28 mouse cellular contexts compared by ENCODE assay signal in the genomic region with DNA sequence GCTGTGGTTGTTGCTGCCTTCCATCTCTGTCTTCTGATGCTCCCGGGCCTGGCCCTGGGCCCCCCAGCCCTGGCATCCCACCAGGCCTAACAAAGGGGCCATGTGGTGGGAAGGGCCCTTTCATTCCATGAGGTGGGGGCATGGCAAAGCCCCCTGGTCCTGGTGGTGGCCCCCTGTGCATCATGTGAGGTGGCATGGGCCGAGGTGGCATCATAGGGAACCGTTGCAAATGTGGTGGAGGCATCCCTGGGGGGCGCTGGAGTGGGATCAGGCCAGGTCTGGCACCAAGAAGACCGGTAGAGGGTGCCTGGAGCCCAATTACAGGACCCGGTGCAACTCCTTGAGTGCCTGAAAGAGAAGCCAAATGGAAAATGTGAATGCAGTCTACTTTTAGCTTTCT. TPM values are rescaled to one million over a fixed set of nuclear protein-coding genes. Genes with fewer than 3 reads are reported as not detected.
DNase-seq lines count a peak whose midpoint lies in the region; ATAC-seq and TF ChIP-seq lines count a peak whose summit lies in the region.
"Had no signal": no experiment of that assay in that cellular context is flagged by ENCODE, and none has a peak within 500 bp of the region (broad histone marks: within the 10 kb centered on the region; RNA-seq: fewer than 3 reads in every experiment).

No protein-coding gene starts in this region.

- H3K4me2 ChIP-seq in forebrain, embryonic 15.5 days (replicated peaks): no peak overlapping the region
- H3K4me2 ChIP-seq in forebrain, embryonic 13.5 days: no peak overlapping the region
- no peak overlapping the region for H3K4me2 ChIP-seq in hindbrain, embryonic 15.5 days
- H3K4me2 ChIP-seq in hindbrain, postnatal 0 days (ENCODE audit: low read depth, low read length): no peak overlapping the region
- H3K4me2 ChIP-seq in liver, embryonic 13.5 days: no peak overlapping the region
- no peak overlapping the region for H3K4me2 ChIP-seq in liver, embryonic 11.5 days
- H3K4me2 ChIP-seq in midbrain, embryonic 16.5 days (ENCODE audit: low read length): no peak overlapping the region
- no peak overlapping the region for H3K4me2 ChIP-seq in midbrain, embryonic 14.5 days (ENCODE audit: low read length)
- H3K4me2 ChIP-seq: heart, embryonic 13.5 days; neural tube, embryonic 12.5 days had no signal

- H3K27me3 ChIP-seq in forebrain, embryonic 15.5 days: no peaks in the 10 kb centered on the region
- H3K27me3 ChIP-seq in forebrain, embryonic 13.5 days: no peaks in the 10 kb centered on the region
- no peaks in the 10 kb centered on the region for H3K27me3 ChIP-seq in hindbrain, embryonic 15.5 days
- H3K27me3 ChIP-seq in hindbrain, postnatal 0 days (ENCODE audit: insufficient read depth, low read length): no peaks in the 10 kb centered on the region
- no peaks in the 10 kb centered on the region for H3K27me3 ChIP-seq in liver, embryonic 13.5 days
- H3K27me3 ChIP-seq in liver, embryonic 11.5 days (replicated peaks; ENCODE audit: control insufficient read depth, insufficient read depth, low read length): no peaks in the 10 kb centered on the region
- no peaks in the 10 kb centered on the region for H3K27me3 ChIP-seq in midbrain, embryonic 16.5 days (ENCODE audit: control insufficient read depth, insufficient read depth, low read depth, low read length)
- no peaks in the 10 kb centered on the region for H3K27me3 ChIP-seq in midbrain, embryonic 14.5 days (ENCODE audit: control insufficient read depth, insufficient read depth, low read length)
- H3K27me3 ChIP-seq: heart, embryonic 13.5 days; megakaryocyte, embryonic 14.5 days; neural tube, embryonic 12.5 days had no signal

- peaks cover 40% of the 10 kb centered on the region for H3K36me3 ChIP-seq in forebrain, embryonic 15.5 days
- H3K36me3 ChIP-seq in forebrain, embryonic 13.5 days (ENCODE audit: poor library complexity, severe bottlenecking): peaks cover 46% of the 10 kb centered on the region
- peaks cover 34% of the 10 kb centered on the region for H3K36me3 ChIP-seq in hindbrain, embryonic 15.5 days
- peaks cover 31% of the 10 kb centered on the region for H3K36me3 ChIP-seq in hindbrain, postnatal 0 days (ENCODE audit: insufficient read depth, low read length)
- peaks cover 51% of the 10 kb centered on the region for H3K36me3 ChIP-seq in liver, embryonic 13.5 days
- peaks cover 27% of the 10 kb centered on the region for H3K36me3 ChIP-seq in liver, embryonic 11.5 days (ENCODE audit: control insufficient read depth, insufficient read depth, low read length)
- peaks cover 19% of the 10 kb centered on the region for H3K36me3 ChIP-seq in midbrain, embryonic 16.5 days (ENCODE audit: control insufficient read depth, insufficient read depth, low read length)
- H3K36me3 ChIP-seq in midbrain, embryonic 14.5 days (ENCODE audit: control insufficient read depth, insufficient read depth, low read length): peaks cover 45% of the 10 kb centered on the region

- WGBS in forebrain, embryonic 15.5 days: 78% methylated on average over 6 of the region's 6 CpGs
- 86% methylated on average over 6 of the region's 6 CpGs for WGBS in forebrain, embryonic 13.5 days
- WGBS in hindbrain, embryonic 15.5 days: 88% methylated on average over 6 of the region's 6 CpGs
- 85% methylated on average over 6 of the region's 6 CpGs for WGBS in hindbrain, postnatal 0 days
- WGBS in liver, embryonic 13.5 days (ENCODE audit: insufficient replicate concordance): 80% methylated on average over 6 of the region's 6 CpGs
- 85% methylated on average over 6 of the region's 6 CpGs for WGBS in liver, embryonic 11.5 days
- WGBS in midbrain, embryonic 16.5 days: 84% methylated on average over 6 of the region's 6 CpGs
- 87% methylated on average over 6 of the region's 6 CpGs for WGBS in midbrain, embryonic 14.5 days

- no peak overlapping the region for H3K27ac ChIP-seq in forebrain, embryonic 15.5 days (replicated peaks)
- no peak overlapping the region for H3K27ac ChIP-seq in forebrain, embryonic 13.5 days
- no peak overlapping the region for H3K27ac ChIP-seq in hindbrain, embryonic 15.5 days (replicated peaks)
- no peak overlapping the region for H3K27ac ChIP-seq in hindbrain, postnatal 0 days
- H3K27ac ChIP-seq in liver, embryonic 13.5 days: no peak overlapping the region
- H3K27ac ChIP-seq in liver, embryonic 11.5 days (ENCODE audit: low read depth, low read length): no peak overlapping the region
- no peak overlapping the region for H3K27ac ChIP-seq in midbrain, embryonic 16.5 days (ENCODE audit: low read length)
- H3K27ac ChIP-seq in midbrain, embryonic 14.5 days (replicated peaks; ENCODE audit: low read depth, low read length): no peak overlapping the region
- H3K27ac ChIP-seq: heart, adult 2 months; heart, embryonic 13.5 days; neural tube, embryonic 12.5 days had no signal

- H3K9me3 ChIP-seq in forebrain, embryonic 15.5 days: no peaks in the 10 kb centered on the region
- no peaks in the 10 kb centered on the region for H3K9me3 ChIP-seq in forebrain, embryonic 13.5 days (replicated peaks)
- no peaks in the 10 kb centered on the region for H3K9me3 ChIP-seq in hindbrain, embryonic 15.5 days
- no peaks in the 10 kb centered on the region for H3K9me3 ChIP-seq in hindbrain, postnatal 0 days (ENCODE audit: low read length)
- no peaks in the 10 kb centered on the region for H3K9me3 ChIP-seq in liver, embryonic 13.5 days (replicated peaks)
- no peaks in the 10 kb centered on the region for H3K9me3 ChIP-seq in liver, embryonic 11.5 days (ENCODE audit: control insufficient read depth, low read length)
- H3K9me3 ChIP-seq in midbrain, embryonic 16.5 days (replicated peaks; ENCODE audit: control insufficient read depth, low read length, poor library complexity, severe bottlenecking): no peaks in the 10 kb centered on the region
- H3K9me3 ChIP-seq in midbrain, embryonic 14.5 days (ENCODE audit: control insufficient read depth, low read length): no peaks in the 10 kb centered on the region
- H3K9me3 ChIP-seq: G1E; heart, embryonic 13.5 days; megakaryocyte, embryonic 14.5 days; neural tube, embryonic 12.5 days had no signal

- H3K4me3 ChIP-seq in forebrain, embryonic 15.5 days: no peak overlapping the region
- H3K4me3 ChIP-seq in forebrain, embryonic 13.5 days: no peak overlapping the region
- H3K4me3 ChIP-seq in hindbrain, embryonic 15.5 days: no peak overlapping the region
- no peak overlapping the region for H3K4me3 ChIP-seq in hindbrain, postnatal 0 days (ENCODE audit: low read length)
- H3K4me3 ChIP-seq in liver, embryonic 13.5 days (replicated peaks): no peak overlapping the region
- no peak overlapping the region for H3K4me3 ChIP-seq in liver, embryonic 11.5 days (ENCODE audit: low read depth, low read length)
- H3K4me3 ChIP-seq in midbrain, embryonic 16.5 days (ENCODE audit: low read depth, low read length): no peak overlapping the region
- H3K4me3 ChIP-seq in midbrain, embryonic 14.5 days (replicated peaks; ENCODE audit: low read depth, low read length): no peak overlapping the region
- H3K4me3 ChIP-seq: heart, adult 2 months; heart, embryonic 13.5 days; megakaryocyte, embryonic 14.5 days; neural tube, embryonic 12.5 days had no signal

- peak; percentile 60; the same call in 1 of the 2 replicates for ATAC-seq in forebrain, embryonic 15.5 days (replicated peaks)
- no peak for ATAC-seq in forebrain, embryonic 13.5 days
- peak; percentile 54; the same call in 1 of the 2 replicates for ATAC-seq in hindbrain, embryonic 15.5 days (ENCODE audit: low FRiP score, low read depth)
- no peak for ATAC-seq in hindbrain, postnatal 0 days
- ATAC-seq in liver, embryonic 13.5 days (ENCODE audit: low read depth): 0 out of 2 replicates have a peak, but pooled peaks have one; percentile 10
- ATAC-seq in liver, embryonic 11.5 days (replicated peaks; ENCODE audit: low FRiP score): no peak
- ATAC-seq in midbrain, embryonic 16.5 days: 0 out of 2 replicates have a peak, but pooled peaks have one; percentile 32
- no peak for ATAC-seq in midbrain, embryonic 14.5 days (ENCODE audit: low FRiP score, low TSS enrichment)
- ATAC-seq: intestine, embryonic 16.5 days; lung, postnatal 0 days had no signal

- H3K9ac ChIP-seq in forebrain, embryonic 15.5 days (replicated peaks): no peak overlapping the region
- H3K9ac ChIP-seq in forebrain, embryonic 13.5 days: no peak overlapping the region; the same call in 1 of the 2 replicates
- no peak overlapping the region for H3K9ac ChIP-seq in hindbrain, embryonic 15.5 days
- H3K9ac ChIP-seq in hindbrain, postnatal 0 days (replicated peaks; ENCODE audit: low read length): no peak overlapping the region
- H3K9ac ChIP-seq in liver, embryonic 13.5 days: no peak overlapping the region
- H3K9ac ChIP-seq in liver, embryonic 11.5 days (ENCODE audit: low read depth, low read length): no peak overlapping the region
- H3K9ac ChIP-seq in midbrain, embryonic 16.5 days (ENCODE audit: low read depth, low read length): no peak overlapping the region
- no peak overlapping the region for H3K9ac ChIP-seq in midbrain, embryonic 14.5 days (replicated peaks; ENCODE audit: low read length)
- H3K9ac ChIP-seq: heart, embryonic 13.5 days; neural tube, embryonic 12.5 days had no signal

- no peaks in the 10 kb centered on the region for H3K4me1 ChIP-seq in forebrain, embryonic 15.5 days
- peaks cover 8% of the 10 kb centered on the region for H3K4me1 ChIP-seq in forebrain, embryonic 13.5 days
- H3K4me1 ChIP-seq in hindbrain, embryonic 15.5 days (replicated peaks): no peaks in the 10 kb centered on the region
- H3K4me1 ChIP-seq in hindbrain, postnatal 0 days (ENCODE audit: insufficient read depth, low read length): no peaks in the 10 kb centered on the region
- H3K4me1 ChIP-seq in liver, embryonic 13.5 days (replicated peaks): peaks cover 5% of the 10 kb centered on the region
- H3K4me1 ChIP-seq in liver, embryonic 11.5 days (replicated peaks; ENCODE audit: control insufficient read depth, insufficient read depth, low read length): peaks cover 3% of the 10 kb centered on the region
- H3K4me1 ChIP-seq in midbrain, embryonic 16.5 days (ENCODE audit: control insufficient read depth, insufficient read depth, low read length): no peaks in the 10 kb centered on the region
- no peaks in the 10 kb centered on the region for H3K4me1 ChIP-seq in midbrain, embryonic 14.5 days (ENCODE audit: control insufficient read depth, insufficient read depth, low read length)
- H3K4me1 ChIP-seq: neural tube, embryonic 12.5 days had no signal

- DNase-seq in hindbrain, postnatal 0 days (ENCODE audit: low spot score): no peak
- DNase-seq in liver, embryonic 13.5 days: no peak
- DNase-seq in liver, embryonic 11.5 days (ENCODE audit: low spot score): no peak
- DNase-seq in midbrain, embryonic 14.5 days: no peak
- DNase-seq: adrenal gland, adult 8-10 months; cerebellum, adult 2 months; cerebellum, postnatal 14 days; gastrocnemius, postnatal 36 days; heart, adult 2 months; heart, postnatal 10 days; kidney, adult 8-10 months; kidney, postnatal 25 days; layer of hippocampus, postnatal 36 days; left cerebral cortex, postnatal 4 days; lung, postnatal 4 days; right cerebral cortex, adult 18-20 months; spleen, adult 18-20 months; thymus, postnatal 14 days had no signal

- TF ChIP-seq CTCF in hindbrain, postnatal 0 days (IDR thresholded peaks at IDR 0.05; ENCODE audit: low read depth): no peak

RNA-seq across cellular contexts. Expression of gene Sod1, which starts 9.3 kb away (rescaled TPM):
- 853 and 902 TPM in 2 replicates for polyA plus RNA-seq in forebrain, embryonic 15.5 days (2015; fragmentation: Nextera tagmentation; extraction: Ambion mirVana)
- polyA plus RNA-seq in forebrain, embryonic 13.5 days (2015; fragmentation: Nextera tagmentation; extraction: Ambion mirVana): 954 and 979 TPM in 2 replicates
- 957 and 969 TPM in 2 replicates for polyA plus RNA-seq in hindbrain, embryonic 15.5 days (2015; fragmentation: Nextera tagmentation; extraction: Ambion mirVana)
- total RNA-seq in hindbrain, postnatal 0 days (2014; rRNA removed): 185 and 217 TPM in 2 replicates
- polyA plus RNA-seq in hindbrain, postnatal 0 days (2015; fragmentation: Nextera tagmentation; extraction: Ambion mirVana): 1,314 and 1,323 TPM in 2 replicates
- polyA plus RNA-seq in liver, embryonic 13.5 days (2015; fragmentation: Nextera tagmentation; extraction: Ambion mirVana): 1,329 and 1,400 TPM in 2 replicates
- 1,899 and 2,008 TPM in 2 replicates for polyA plus RNA-seq in liver, embryonic 11.5 days (2014; fragmentation: Nextera tagmentation; extraction: Ambion mirVana)
- polyA plus RNA-seq in midbrain, embryonic 16.5 days (2015; fragmentation: Nextera tagmentation; extraction: Ambion mirVana): 840 and 889 TPM in 2 replicates
- 866 and 988 TPM in 2 replicates for polyA plus RNA-seq in midbrain, embryonic 14.5 days (2014; fragmentation: Nextera tagmentation; extraction: Ambion mirVana)

RNA-seq across cellular contexts. Expression of gene Scaf4, which starts 54.4 kb away (rescaled TPM):
- 25.0 and 28.5 TPM in 2 replicates for polyA plus RNA-seq in forebrain, embryonic 15.5 days (2015; fragmentation: Nextera tagmentation; extraction: Ambion mirVana)
- 25.7 and 27.8 TPM in 2 replicates for polyA plus RNA-seq in forebrain, embryonic 13.5 days (2015; fragmentation: Nextera tagmentation; extraction: Ambion mirVana)
- polyA plus RNA-seq in hindbrain, embryonic 15.5 days (2015; fragmentation: Nextera tagmentation; extraction: Ambion mirVana): 25.5 and 29.2 TPM in 2 replicates
- 15.4 and 16.8 TPM in 2 replicates for total RNA-seq in hindbrain, postnatal 0 days (2014; rRNA removed)
- polyA plus RNA-seq in hindbrain, postnatal 0 days (2015; fragmentation: Nextera tagmentation; extraction: Ambion mirVana): 16.0 and 16.8 TPM in 2 replicates
- polyA plus RNA-seq in liver, embryonic 13.5 days (2015; fragmentation: Nextera tagmentation; extraction: Ambion mirVana): 9.8 and 13.0 TPM in 2 replicates
- 34.7 and 38.4 TPM in 2 replicates for polyA plus RNA-seq in liver, embryonic 11.5 days (2014; fragmentation: Nextera tagmentation; extraction: Ambion mirVana)
- 22.6 and 26.6 TPM in 2 replicates for polyA plus RNA-seq in midbrain, embryonic 16.5 days (2015; fragmentation: Nextera tagmentation; extraction: Ambion mirVana)
- 18.9 and 28.2 TPM in 2 replicates for polyA plus RNA-seq in midbrain, embryonic 14.5 days (2014; fragmentation: Nextera tagmentation; extraction: Ambion mirVana)

Comparison
In these comparisons a context has a peak if more than half of its experiments do, and no peak if none do; other contexts are left out.
1. ATAC-seq: peak in forebrain, embryonic 15.5 days (single experiment), hindbrain, embryonic 15.5 days (single experiment), liver, embryonic 13.5 days (single experiment) and midbrain, embryonic 16.5 days (single experiment); none in forebrain, embryonic 13.5 days (single experiment), hindbrain, postnatal 0 days (single experiment), liver, embryonic 11.5 days (single experiment) and midbrain, embryonic 14.5 days (single experiment).